Mouse (Mus musculus): ENCODE results near the gene Capn7.
A peak's percentile ranks its signal among the peaks of the same experiment; 100 is the strongest.

Gene Capn7

DNA sequence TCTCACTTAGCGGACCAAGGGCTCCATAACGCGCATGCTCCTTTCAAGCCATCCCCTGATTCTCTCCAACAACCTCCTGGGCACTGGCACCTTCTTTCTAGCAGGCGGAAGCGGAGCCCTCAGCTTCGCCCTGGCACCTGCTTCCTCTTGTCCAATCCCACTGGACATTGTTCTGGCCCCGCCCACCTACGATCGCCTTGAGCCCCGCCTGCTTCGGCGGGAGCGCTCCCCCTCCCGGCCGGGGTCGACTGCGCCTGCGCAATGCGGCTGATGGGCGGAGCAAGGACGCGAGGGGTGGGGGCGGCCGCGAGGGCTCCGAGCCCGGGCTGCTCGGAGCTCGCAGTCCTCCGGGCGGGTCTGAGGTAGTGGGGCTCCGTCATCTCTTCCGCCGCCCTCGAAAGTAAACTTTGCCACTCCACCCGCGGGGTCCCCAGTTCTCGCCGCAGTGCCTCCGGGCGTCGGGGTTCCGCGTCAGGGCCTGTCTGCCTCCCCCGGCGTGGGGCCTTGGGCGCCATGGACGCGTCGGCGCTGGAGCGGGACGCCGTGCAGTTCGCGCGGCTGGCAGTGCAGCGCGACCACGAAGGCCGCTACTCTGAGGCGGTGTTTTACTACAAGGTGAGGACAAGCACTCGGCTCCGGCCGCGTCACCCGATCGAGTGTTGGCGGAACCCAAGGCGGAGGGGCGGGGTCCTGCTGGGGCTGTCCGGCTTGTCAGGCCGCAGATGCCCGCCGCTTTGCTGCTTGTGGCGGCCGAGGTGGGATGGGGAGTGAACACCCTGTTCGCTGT lies at the start of gene Capn7:
Gene Capn7, plus strand, starts transcription at position 270 of the 787 bp plus-strand sequence.
- DNase-seq (ENCODE audit: low read depth) = peak; percentile 99

DNA sequence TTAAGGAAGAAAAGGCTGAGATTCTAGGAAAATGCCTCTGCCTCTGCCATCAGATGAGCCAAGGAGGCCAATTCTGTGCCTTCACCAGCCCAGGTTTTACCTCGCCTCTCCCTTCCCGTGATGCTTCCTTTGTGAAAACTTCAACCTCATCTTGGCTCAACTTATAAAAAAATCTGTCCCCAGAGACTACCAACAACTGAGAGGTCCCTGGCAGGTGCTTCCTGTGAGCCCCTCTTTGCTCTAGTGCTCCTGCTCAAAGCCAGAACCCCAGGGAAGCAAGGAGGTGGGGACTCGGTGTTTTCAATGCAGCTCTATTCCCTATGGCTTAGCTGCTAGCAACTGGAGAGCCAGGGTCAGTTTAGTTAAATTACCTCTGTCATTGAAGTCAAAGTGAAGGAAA lies 23.2 kb upstream of the Capn7 start:
- no peak for DNase-seq (ENCODE audit: low read depth)

GRCm38 (mm10) chr14:31316613-31317012 lies 19.8 kb upstream of the Capn7 start:
- no peak for DNase-seq (ENCODE audit: low read depth)

- no peak for DNase-seq (ENCODE audit: low read depth)
Measured at GRCm38 (mm10) chr14:31317754-31318153, 18.7 kb upstream of the Capn7 start.

GRCm38 (mm10) chr14:31319546-31319945 lies 16.9 kb upstream of the Capn7 start:
- no peak for DNase-seq (ENCODE audit: low read depth)

- DNase-seq (ENCODE audit: low read depth) = no peak
Measured at GRCm38 (mm10) chr14:31321181-31321580, 15.3 kb upstream of the Capn7 start.

DNA sequence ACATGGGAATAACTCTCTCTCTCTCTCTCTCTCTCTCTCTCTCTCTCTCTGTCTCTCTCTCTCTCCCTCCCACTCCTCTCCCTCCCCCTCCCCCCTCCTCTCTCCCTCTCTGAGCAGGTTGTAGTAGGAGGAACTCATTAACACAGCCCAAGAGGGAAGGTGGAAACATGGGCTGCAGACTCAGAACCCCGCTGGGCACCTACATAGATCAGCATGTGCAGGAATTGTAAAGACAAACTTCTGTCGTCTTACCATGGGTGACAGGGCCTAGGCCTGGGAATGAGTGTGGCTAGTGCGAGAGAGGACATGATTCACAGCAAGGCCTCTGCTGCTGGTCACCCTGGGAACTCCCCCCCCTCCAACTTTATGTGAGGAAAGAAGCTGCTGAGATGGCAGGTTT lies 14.2 kb upstream of the Capn7 start:
- no peak for DNase-seq (ENCODE audit: low read depth)

DNA sequence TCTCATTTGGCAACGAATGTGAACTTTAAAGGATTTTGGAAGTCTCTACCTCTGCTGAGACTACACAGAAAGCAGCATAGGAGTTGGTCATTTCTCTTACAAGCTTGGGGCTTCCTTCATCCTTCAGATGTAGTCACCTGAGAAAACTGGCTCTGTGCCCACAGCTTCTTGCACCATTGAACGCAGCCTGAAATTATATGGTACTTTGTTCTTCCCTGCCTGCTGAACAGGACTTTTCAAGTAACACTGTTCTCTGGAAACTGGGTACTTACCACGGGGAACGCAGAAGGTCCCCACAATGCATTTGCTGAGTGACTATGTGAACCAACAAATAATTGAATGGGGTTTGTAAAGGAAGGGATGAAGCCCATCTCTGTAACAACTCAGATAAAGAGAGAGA lies 13.2 kb upstream of the Capn7 start:
- no peak for DNase-seq (ENCODE audit: low read depth)

GRCm38 (mm10) chr14:31323849-31324792 lies 12.3 kb upstream of the Capn7 start, which contains the start of gene Dnah1:
Gene Dnah1, minus strand, starts transcription at chr14:31323896.
- DNase-seq (ENCODE audit: low read depth) = peak; percentile 65

DNA sequence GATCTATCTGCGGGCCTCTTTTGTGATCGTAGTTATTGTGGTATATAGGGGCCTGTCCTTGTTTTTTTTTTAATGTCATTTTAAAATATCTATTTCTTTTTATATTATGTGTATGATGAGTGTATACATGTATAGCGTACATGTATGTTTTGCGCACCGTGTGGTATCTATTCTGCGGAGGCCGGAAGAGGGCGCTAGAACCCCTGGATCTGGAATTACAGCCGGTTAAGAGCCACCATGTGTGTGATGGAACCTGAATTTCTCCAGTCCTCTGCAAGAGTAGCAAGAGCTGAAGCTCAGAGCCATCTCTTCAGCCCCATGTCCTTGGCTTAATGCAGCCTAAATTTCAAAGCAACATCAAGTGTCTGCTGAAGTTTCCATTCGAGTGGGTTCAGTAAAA lies 11.6 kb upstream of the Capn7 start:
- DNase-seq (ENCODE audit: low read depth) = peak; percentile 37

DNA sequence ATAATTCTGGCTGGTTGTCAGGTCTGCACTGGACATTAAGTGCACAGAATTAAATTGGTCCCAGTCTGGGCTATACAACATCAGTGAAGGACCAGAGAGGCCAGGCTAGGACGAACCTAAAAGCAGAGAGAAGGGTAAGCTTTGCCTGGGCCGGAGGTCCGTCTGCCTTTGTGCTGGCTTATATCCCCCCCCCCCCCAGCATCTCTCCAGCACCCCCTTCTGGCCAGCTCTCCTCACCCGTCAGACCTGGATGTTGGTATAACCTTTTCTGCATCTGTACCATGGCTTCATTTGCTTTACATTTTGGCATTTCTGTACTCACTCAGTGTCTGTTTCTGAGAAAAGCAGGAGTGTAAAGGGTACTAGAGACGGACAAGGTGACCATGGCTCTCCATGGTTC lies 10.9 kb upstream of the Capn7 start:
- DNase-seq (ENCODE audit: low read depth) = peak; percentile 32

GRCm38 (mm10) chr14:31326770-31327169 lies 9.7 kb upstream of the Capn7 start:
- no peak for DNase-seq (ENCODE audit: low read depth)

DNA sequence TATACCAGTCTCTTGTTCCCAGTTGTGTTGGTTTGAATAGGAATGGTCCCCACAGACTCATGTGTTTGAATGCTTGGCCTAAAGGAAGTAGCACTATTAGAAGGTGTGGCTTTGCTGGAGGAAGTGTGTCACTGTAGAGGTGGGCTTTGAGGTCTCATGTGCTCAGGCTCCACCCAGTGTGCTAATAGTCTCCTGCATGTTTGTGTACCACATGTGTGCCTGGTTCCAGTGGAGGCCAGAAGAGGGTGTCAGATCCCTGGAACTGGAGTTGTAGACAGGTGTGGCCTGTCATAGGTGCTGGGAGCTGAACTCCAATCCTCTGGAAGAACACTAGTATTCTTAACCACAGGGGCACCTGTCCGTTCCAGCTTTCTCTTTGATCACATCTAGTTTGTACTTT lies 9.2 kb upstream of the Capn7 start:
- no peak for DNase-seq (ENCODE audit: low read depth)

- DNase-seq (ENCODE audit: low read depth) = no peak
Measured at GRCm38 (mm10) chr14:31327681-31328080, 8.8 kb upstream of the Capn7 start.

DNA sequence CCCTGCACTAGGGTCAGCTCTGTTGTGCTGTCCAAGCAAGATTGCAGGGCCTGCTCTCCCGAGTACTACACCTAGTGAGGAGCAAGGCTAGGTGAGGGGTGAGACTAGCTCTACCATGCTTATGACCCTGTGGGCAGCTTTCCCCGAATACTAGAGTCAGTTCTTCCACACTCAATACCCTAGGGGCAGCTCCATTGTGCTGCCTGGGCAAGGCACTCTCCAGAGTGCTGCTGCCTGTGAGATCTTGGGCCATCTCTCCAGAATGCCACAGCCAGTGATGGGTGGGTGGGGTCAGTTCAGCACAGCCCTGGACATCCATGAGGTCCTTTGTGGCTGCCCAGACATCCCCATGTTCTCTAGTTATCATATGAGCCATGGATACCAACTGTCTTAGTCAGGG lies 6.7 kb upstream of the Capn7 start:
- no peak for DNase-seq (ENCODE audit: low read depth)

- DNase-seq (ENCODE audit: low read depth) = no peak
Measured at GRCm38 (mm10) chr14:31330957-31331356, 5.5 kb upstream of the Capn7 start.

DNA sequence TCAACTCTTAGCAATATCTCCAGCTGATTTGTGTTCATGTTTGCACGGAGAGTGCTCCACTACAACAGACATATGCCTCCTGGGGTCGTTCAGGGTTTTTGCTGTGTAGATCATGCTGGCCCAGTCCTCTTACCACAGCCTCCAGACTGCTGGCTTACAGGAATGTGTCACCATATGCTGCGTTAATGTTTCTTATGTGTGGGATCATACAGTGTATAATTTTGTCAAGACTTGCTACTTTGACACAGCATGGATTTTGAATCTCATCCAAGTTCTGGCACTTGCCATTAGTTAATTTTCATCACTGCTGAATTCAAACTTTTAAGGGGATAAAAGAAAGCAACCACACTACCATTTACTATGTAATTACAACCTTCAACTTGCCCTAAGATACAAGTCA lies 673 bp upstream of the Capn7 start:
- no peak for DNase-seq (ENCODE audit: low read depth)

GRCm38 (mm10) chr14:31337406-31337805 lies 968 bp downstream of the Capn7 start:
- DNase-seq (ENCODE audit: low read depth) = peak; percentile 67

DNA sequence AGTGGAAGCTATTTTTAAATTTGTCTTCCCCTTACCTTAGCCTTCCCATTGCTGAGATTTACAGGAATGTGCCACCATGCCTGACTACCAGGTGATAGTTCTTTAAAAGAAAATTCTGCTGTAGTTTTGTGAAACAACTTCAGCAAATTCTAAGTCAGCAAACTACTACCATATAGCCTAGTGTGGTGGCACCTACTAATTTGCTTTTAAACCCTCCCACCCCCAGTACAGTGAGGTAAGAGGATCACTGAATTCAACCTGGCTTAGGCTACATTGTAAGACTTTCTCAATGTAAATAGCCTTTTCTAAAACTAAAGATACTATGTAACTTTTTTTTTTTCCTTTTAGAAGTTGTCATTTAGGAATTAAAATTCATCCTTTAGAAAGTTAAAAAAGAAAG lies 1.5 kb downstream of the Capn7 start:
- DNase-seq (ENCODE audit: low read depth) = no peak

GRCm38 (mm10) chr14:31343241-31343640 lies 6.8 kb downstream of the Capn7 start:
- DNase-seq (ENCODE audit: low read depth) = no peak

GRCm38 (mm10) chr14:31345367-31345766 lies 8.9 kb downstream of the Capn7 start:
- DNase-seq (ENCODE audit: low read depth) = no peak

DNA sequence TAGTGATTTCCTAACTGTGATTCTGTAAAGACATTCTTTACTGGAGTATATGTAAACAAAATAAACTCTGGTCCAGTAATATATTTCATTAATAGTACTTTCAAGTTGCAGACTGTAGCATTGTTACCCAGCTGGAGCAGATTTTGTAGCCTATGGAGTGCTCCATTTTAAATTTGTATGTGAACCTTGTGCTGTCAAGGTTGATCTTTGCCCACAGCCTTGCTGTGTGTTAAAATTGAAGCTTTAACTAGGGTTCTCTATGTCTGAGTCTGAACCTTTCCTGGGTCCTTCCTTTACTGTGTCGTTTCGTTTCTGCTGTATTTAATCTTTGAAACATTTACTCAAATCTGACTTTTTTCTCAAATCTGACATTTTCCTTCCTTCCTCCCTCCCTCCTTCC lies 25.8 kb downstream of the Capn7 start:
- DNase-seq (ENCODE audit: low read depth) = no peak

GRCm38 (mm10) chr14:31364589-31364988 lies 28.2 kb downstream of the Capn7 start:
- no peak for DNase-seq (ENCODE audit: low read depth)
